Mouse (Mus musculus): ENCODE results near the gene Gm7173.

Gene Gm7173

DNA sequence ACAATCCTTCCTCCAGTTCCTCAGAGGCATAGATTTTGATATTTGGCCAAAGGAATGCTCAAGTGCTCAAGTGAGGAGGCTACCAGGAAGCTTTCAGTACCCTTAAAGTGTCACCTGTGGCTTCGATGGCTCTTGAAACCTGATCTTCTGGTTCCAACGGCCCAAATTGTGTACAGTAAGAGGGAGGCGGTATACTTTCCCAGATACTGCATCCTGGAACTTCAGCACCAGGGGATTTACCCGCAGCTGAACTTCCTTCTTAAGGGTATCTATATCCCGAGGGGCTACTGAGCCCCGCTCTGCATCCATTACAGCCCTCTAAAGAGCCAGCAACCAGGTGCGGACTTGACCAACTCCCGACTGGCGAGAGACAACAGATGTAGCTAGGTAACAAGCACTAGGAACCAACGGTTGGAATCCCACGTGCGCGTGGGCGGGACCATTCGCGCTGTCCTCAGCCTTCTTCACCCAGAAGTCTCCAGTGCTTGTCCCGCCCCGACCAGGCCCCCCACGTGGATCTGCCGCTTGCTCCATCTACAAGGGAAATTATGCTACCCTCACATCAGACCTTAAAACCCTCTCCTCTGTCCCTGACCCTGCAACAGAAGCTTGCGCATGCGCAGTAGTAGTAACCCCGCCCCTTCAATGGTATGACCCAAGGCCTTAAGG is at the start of gene Gm7173:
Gene Gm7173, minus strand, starts transcription at position 309 of the 669 bp plus-strand sequence.
- peak; percentile 71 for DNase-seq

GRCm38 (mm10) chrX:79517646-79518016 is 546 bp upstream of the Gm7173 start:
- no peak for DNase-seq

- no peak for DNase-seq
Observed at GRCm38 (mm10) chrX:79316790-79317189, 200.3 kb downstream of the Gm7173 start.
